Mouse (Mus musculus) midbrain, embryonic 11.5 days (tissue): ENCODE measurements around the gene Immp2l. TPM values are rescaled to one million over a fixed set of nuclear protein-coding genes. Genes with fewer than 3 reads are reported as not detected.

ENCODE experiments used
- ATAC-seq: fragments of 200-750 bp; cut with Nextera tagmentation; 2 replicates; pipeline ENCODE4 v1.8.0; 2017; ENCODE audit warnings: moderate TSS enrichment, moderate library complexity; ENCODE audit not compliant: low FRiP score
- DNase-seq: peaks from one replicate; pipeline ENCODE4 v3.0.0; 2015; ENCODE audit warnings: low spot score; ENCODE audit errors: missing footprints
- H3K27ac ChIP-seq: fragments of 300-500 bp; sonication (generic); 2 replicates; pipeline ENCODE4 v1.5.1; 2014; ENCODE audit warnings: low read depth, low read length
- H3K27me3 ChIP-seq: fragments of 300-500 bp; sonication (generic); 2 replicates; pipeline ENCODE4 v1.6.1; 2014; ENCODE audit warnings: mild to moderate bottlenecking, low read length, moderate library complexity, mixed read lengths; ENCODE audit not compliant: control insufficient read depth, insufficient read depth
- H3K36me3 ChIP-seq: fragments of 300-500 bp; sonication (generic); 2 replicates; pipeline ENCODE4 v1.6.1; 2014; ENCODE audit warnings: mild to moderate bottlenecking, low read length, moderate library complexity, mixed read lengths; ENCODE audit not compliant: control insufficient read depth, insufficient read depth
- H3K4me1 ChIP-seq: fragments of 300-500 bp; sonication (generic); 2 replicates; pipeline ENCODE4 v1.6.1; 2014; ENCODE audit warnings: low read length; ENCODE audit not compliant: control insufficient read depth, insufficient read depth
- H3K4me2 ChIP-seq: fragments of 300-500 bp; sonication (generic); 2 replicates; pipeline ENCODE4 v1.6.1; 2014; ENCODE audit warnings: mild to moderate bottlenecking, moderate library complexity
- H3K4me3 ChIP-seq: fragments of 300-500 bp; sonication (generic); 2 replicates; pipeline ENCODE4 v1.5.1; 2014; ENCODE audit warnings: low read depth, low read length
- H3K9ac ChIP-seq: fragments of 300-500 bp; sonication (generic); 2 replicates; pipeline ENCODE4 v1.6.1; 2014; ENCODE audit warnings: low read length
- H3K9me3 ChIP-seq: fragments of 300-500 bp; sonication (generic); 2 replicates; pipeline ENCODE4 v1.6.1; 2016; ENCODE audit warnings: low read length; ENCODE audit not compliant: control insufficient read depth
- WGBS: fragments of 180-500 bp; shearing (Covaris S2); extraction: QIAGEN DNeasy Blood & Tissue Kit; methylation state at CpG from one replicate; pipeline ENCODE4 v1.1.7; 2014; 5-methylcytosine and 5-hydroxymethylcytosine counted together
- polyA plus RNA-seq: library from polyadenylated mRNA; unstranded; fragments of >200 nt; fragmentation: Nextera tagmentation; extraction: Ambion mirVana; gene quantifications from 2 replicates; pipeline ENCODE4 v1.2.1, GENCODE M21; 2014

Gene Immp2l
- polyA plus RNA-seq, 1 experiment from 2014 or later = 9.1 TPM

- no peak overlapping the region for H3K4me3 ChIP-seq
- H3K36me3 ChIP-seq = no peaks in the 10 kb centered on the region
- H3K27ac ChIP-seq = no peak overlapping the region
- H3K4me1 ChIP-seq = no peaks in the 10 kb centered on the region
- H3K9me3 ChIP-seq = no peaks in the 10 kb centered on the region
- H3K27me3 ChIP-seq = no peaks in the 10 kb centered on the region
- WGBS = 84% methylated on average over 5 of the region's 5 CpGs
- H3K9ac ChIP-seq = no peak overlapping the region
- no peak for DNase-seq
- no peak overlapping the region for H3K4me2 ChIP-seq
- ATAC-seq = no peak
Observed at GRCm38 (mm10) chr12:41039834-41040233, 15.9 kb downstream of the Immp2l start.

DNA sequence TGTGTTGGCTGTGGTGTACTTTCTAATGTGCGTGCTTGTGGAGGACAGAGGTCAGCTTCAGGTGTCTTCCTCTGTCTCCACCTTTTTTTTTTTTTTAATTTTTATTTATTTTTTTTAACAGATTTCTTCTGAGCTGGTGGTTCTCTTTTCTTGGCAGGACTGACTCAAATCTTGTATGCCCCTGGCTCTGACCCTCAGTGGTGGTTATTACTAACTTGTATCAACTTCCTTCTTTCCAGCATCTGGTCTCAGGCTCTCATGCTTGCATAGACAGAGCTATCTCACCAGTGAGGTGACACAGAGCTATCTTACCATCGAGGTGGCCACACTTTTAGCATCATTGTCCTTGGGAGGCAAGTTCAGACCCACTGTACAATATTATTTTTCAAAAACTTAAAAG, 17.8 kb downstream of the Immp2l start:
- Histone ChIP-seq H3K9me3 (no peaks in the 10 kb centered on the region), H3K27ac (no peak overlapping the region), H3K9ac (no peak overlapping the region), H3K36me3 (no peaks in the 10 kb centered on the region), H3K4me3 (no peak overlapping the region), H3K4me1 (no peaks in the 10 kb centered on the region), H3K27me3 (no peaks in the 10 kb centered on the region), H3K4me2 (no peak overlapping the region)
- DNase-seq (no peak), ATAC-seq (no peak)
- WGBS = 78% methylated on average over 2 of the region's 2 CpGs

- H3K27me3 ChIP-seq = no peaks in the 10 kb centered on the region
- H3K4me2 ChIP-seq = no peak overlapping the region
- no peak overlapping the region for H3K27ac ChIP-seq
- H3K9ac ChIP-seq = no peak overlapping the region
- H3K4me3 ChIP-seq = no peak overlapping the region
- 82% methylated on average over 12 of the region's 12 CpGs for WGBS
- no peaks in the 10 kb centered on the region for H3K36me3 ChIP-seq
- no peaks in the 10 kb centered on the region for H3K4me1 ChIP-seq
- DNase-seq = no peak
- no peak for ATAC-seq
- no peaks in the 10 kb centered on the region for H3K9me3 ChIP-seq
Observed at GRCm38 (mm10) chr12:41044493-41045132, 20.7 kb downstream of the Immp2l start.

DNA sequence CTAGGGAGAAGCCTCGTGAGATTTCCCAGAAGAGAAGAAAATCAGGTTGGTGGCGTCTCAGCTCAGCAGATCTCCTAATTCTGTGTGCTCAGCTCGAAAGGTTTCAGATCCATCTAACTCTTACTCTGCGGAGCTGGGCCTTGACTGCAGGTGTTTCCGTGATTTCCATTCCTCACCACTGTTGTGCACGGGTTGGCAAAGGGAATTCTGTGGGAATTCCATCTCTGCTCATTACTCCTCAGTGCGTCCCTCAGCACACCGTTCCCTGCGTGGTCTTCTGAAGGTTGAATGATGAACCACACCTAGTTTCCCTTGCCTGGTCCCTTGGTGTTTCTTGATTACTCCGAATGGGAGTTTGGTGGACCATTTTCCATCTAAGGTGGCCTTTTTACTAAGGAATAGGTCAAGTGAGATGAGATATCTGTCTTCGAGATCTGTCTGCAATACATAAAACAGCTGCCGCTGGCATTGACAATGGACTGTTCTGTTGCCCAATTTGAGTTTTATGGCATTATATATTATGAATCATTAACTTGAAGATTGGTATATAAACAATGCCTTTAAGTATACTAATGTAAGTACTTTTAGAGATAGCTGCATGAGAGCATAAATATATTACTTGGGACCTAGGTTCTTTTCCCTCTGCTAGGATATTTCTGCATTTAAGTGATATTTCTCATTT, 23.3 kb downstream of the Immp2l start:
- Histone ChIP-seq H3K4me3 (no peak overlapping the region), H3K27ac (no peak overlapping the region), H3K36me3 (no peaks in the 10 kb centered on the region), H3K27me3 (no peaks in the 10 kb centered on the region), H3K4me1 (no peaks in the 10 kb centered on the region), H3K9me3 (no peaks in the 10 kb centered on the region), H3K9ac (no peak overlapping the region), H3K4me2 (no peak overlapping the region)
- no peak for DNase-seq
- 90% methylated on average over 12 of the region's 12 CpGs for WGBS
- ATAC-seq = no peak

DNA sequence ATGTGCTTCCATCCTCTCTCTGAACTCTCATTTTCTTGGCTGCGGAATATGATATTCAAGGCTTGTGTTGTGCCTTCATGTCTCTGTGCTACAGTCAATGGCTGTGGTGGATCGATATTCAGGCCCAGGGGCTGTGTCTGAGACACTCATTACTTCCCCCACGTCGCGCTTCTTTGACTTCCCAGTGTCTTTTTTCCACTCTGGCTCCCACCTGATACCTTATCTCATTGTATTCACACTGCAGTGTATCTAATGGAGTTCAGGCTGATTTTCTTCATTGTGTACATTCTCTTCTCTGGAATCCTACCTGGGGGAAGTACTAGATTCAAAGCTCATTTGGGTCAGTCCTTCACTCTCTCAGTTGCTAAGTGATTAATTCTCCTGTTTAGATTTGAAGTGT, 27.1 kb downstream of the Immp2l start:
- Histone ChIP-seq H3K9me3 (no peaks in the 10 kb centered on the region), H3K27ac (no peak overlapping the region), H3K4me3 (no peak overlapping the region), H3K36me3 (no peaks in the 10 kb centered on the region), H3K4me1 (no peaks in the 10 kb centered on the region), H3K9ac (no peak overlapping the region), H3K27me3 (no peaks in the 10 kb centered on the region), H3K4me2 (no peak overlapping the region)
- DNase-seq (no peak), ATAC-seq (no peak)
- 89% methylated on average over 5 of the region's 5 CpGs for WGBS

- Histone ChIP-seq H3K27me3 (no peaks in the 10 kb centered on the region), H3K4me2 (no peak overlapping the region), H3K27ac (no peak overlapping the region), H3K9ac (no peak overlapping the region), H3K9me3 (no peaks in the 10 kb centered on the region), H3K4me3 (no peak overlapping the region), H3K4me1 (no peaks in the 10 kb centered on the region), H3K36me3 (no peaks in the 10 kb centered on the region)
- DNase-seq (no peak), ATAC-seq (no peak)
- 79% methylated on average over 3 of the region's 3 CpGs for WGBS
Observed at GRCm38 (mm10) chr12:41052897-41053296, 29.0 kb downstream of the Immp2l start.

DNA sequence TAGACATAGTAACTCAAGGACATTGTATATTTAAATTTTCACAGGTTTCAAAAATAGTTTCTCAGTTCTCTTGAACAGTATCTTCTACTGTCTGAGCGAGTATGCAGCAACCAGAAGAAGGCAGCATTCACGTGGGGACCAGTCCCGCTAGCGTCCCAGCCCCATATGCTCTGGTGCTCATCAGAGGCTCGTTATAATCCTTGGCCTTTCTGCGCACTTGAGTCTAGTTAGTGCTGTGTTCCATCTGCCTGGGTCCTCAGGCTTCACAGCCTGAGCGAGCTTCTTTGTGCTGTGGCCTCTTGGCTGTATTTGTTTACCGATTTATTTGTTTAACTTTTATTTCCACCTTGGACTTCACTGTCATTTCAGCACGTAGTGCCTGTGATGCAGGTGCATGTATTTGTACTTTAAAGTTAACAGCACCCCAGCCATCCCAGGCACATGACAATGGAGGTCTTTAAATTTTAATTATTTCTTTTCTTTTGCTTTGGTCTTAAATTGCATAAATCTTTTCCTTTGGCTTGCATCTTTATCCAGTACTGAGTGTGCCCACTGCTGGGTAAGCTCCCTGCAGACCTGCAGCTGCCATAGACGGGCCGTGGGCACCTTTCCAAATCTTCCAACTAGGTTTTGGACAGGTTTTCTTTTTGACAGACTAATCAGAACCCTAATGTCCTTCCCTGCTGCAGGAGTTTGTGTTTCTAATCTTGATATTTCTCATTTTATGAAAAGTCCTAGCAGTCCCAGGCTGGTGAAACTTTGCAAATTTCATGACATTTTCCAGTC, 30.3 kb downstream of the Immp2l start:
- no peak overlapping the region for H3K4me2 ChIP-seq
- H3K9ac ChIP-seq = no peak overlapping the region
- ATAC-seq = no peak
- 85% methylated on average over 11 of the region's 11 CpGs for WGBS
- DNase-seq = no peak
- no peak overlapping the region for H3K27ac ChIP-seq
- H3K4me3 ChIP-seq = no peak overlapping the region
- no peaks in the 10 kb centered on the region for H3K36me3 ChIP-seq
- no peaks in the 10 kb centered on the region for H3K27me3 ChIP-seq
- no peaks in the 10 kb centered on the region for H3K9me3 ChIP-seq
- no peaks in the 10 kb centered on the region for H3K4me1 ChIP-seq

DNA sequence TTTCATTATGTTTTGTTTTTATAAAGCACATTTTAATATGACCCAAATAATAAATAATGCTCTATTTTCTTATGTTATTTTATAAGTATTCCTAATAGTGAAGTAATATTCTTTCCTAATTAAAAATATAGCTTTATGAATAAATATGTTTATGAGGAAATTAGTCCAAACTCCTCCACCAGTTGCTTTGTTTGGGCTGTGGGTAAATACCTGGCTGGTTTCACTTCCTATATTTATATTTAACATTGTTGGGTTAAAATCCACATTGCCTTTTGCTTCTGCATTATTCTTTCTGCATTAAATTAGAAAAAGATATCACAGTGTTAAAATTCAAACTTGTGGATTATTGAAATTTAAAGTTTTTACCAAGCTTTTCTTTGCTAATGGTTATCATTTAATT, 32.1 kb downstream of the Immp2l start:
- Histone ChIP-seq H3K27me3 (no peaks in the 10 kb centered on the region), H3K36me3 (no peaks in the 10 kb centered on the region), H3K4me1 (no peaks in the 10 kb centered on the region), H3K9me3 (no peaks in the 10 kb centered on the region), H3K4me3 (no peak overlapping the region), H3K27ac (no peak overlapping the region), H3K4me2 (no peak overlapping the region), H3K9ac (no peak overlapping the region)
- no peak for DNase-seq
- no peak for ATAC-seq

GRCm38 (mm10) chr12:41063281-41063680, 39.4 kb downstream of the Immp2l start:
- Histone ChIP-seq H3K27me3 (no peaks in the 10 kb centered on the region), H3K27ac (no peak overlapping the region), H3K4me2 (no peak overlapping the region), H3K9ac (no peak overlapping the region), H3K9me3 (no peaks in the 10 kb centered on the region), H3K36me3 (no peaks in the 10 kb centered on the region), H3K4me1 (no peaks in the 10 kb centered on the region), H3K4me3 (no peak overlapping the region)
- no peak for DNase-seq
- WGBS = 95% methylated on average over 3 of the region's 3 CpGs
- ATAC-seq = no peak
